Mouse (Mus musculus) spleen, adult 18-20 months (tissue): ENCODE measurements around the gene Cyp27b1.
A peak's percentile ranks its signal among the peaks of the same experiment; 100 is the strongest.

Source experiments
- DNase-seq, 2 experiments: peaks; one replicate each; pipeline ENCODE4 v3.0.0; 2022; ENCODE audit warnings: mixed read lengths in 2 of 2

Cyp27b1 gene

GRCm38 (mm10) chr10:127047954-127048353 lies at the start of gene Cyp27b1:
Gene Cyp27b1, plus strand, starts transcription at chr10:127048250.
- no peak for DNase-seq

- no peak for DNase-seq
These were observed 47.5 kb upstream of the Cyp27b1 start, which contains the start of gene Avil for GRCm38 (mm10) chr10:127000529-127000928. Gene Avil, plus strand, starts transcription at chr10:127000709.

- no peak for DNase-seq
These were observed 46.8 kb upstream of the Cyp27b1 start for GRCm38 (mm10) chr10:127001297-127001696.

GRCm38 (mm10) chr10:127002056-127002455 lies 46.0 kb upstream of the Cyp27b1 start:
- DNase-seq: no peak

GRCm38 (mm10) chr10:127002765-127003164 lies 45.3 kb upstream of the Cyp27b1 start:
- no peak for DNase-seq

- DNase-seq: no peak
These were observed 44.7 kb upstream of the Cyp27b1 start for GRCm38 (mm10) chr10:127003334-127003733.

GRCm38 (mm10) chr10:127003806-127004205 lies 44.2 kb upstream of the Cyp27b1 start:
- DNase-seq: no peak

- no peak for DNase-seq
These were observed 31.6 kb upstream of the Cyp27b1 start for GRCm38 (mm10) chr10:127016488-127016887.

- no peak for DNase-seq
These were observed 31.0 kb upstream of the Cyp27b1 start for GRCm38 (mm10) chr10:127017071-127017470.

- no peak for DNase-seq
These were observed 29.6 kb upstream of the Cyp27b1 start for GRCm38 (mm10) chr10:127018422-127018821.

GRCm38 (mm10) chr10:127030336-127031296 lies 17.4 kb upstream of the Cyp27b1 start, which contains the start of gene Tsfm:
Gene Tsfm, minus strand, starts transcription at chr10:127030840.
- DNase-seq: peak; percentile 83 to 94

GRCm38 (mm10) chr10:127033301-127033741 lies 14.7 kb upstream of the Cyp27b1 start:
- no peak for DNase-seq

GRCm38 (mm10) chr10:127036273-127036672 lies 11.8 kb upstream of the Cyp27b1 start:
- DNase-seq: no peak

- no peak for DNase-seq
These were observed 10.4 kb upstream of the Cyp27b1 start for GRCm38 (mm10) chr10:127037641-127038040.

GRCm38 (mm10) chr10:127040569-127041214 lies 7.4 kb upstream of the Cyp27b1 start:
- no peak for DNase-seq

- DNase-seq: no peak
These were observed 6.7 kb upstream of the Cyp27b1 start, which contains the start of the genes Mettl1 and Eef1akmt3 for GRCm38 (mm10) chr10:127041274-127041766. Gene Mettl1, plus strand, starts transcription at chr10:127041414. Gene Eef1akmt3, minus strand, starts transcription at chr10:127041513.

GRCm38 (mm10) chr10:127041774-127042338 lies 6.2 kb upstream of the Cyp27b1 start:
- peak; percentile 71 to 82 for DNase-seq

GRCm38 (mm10) chr10:127042468-127043115 lies 5.5 kb upstream of the Cyp27b1 start:
- DNase-seq: no peak

GRCm38 (mm10) chr10:127043187-127043586 lies 4.9 kb upstream of the Cyp27b1 start:
- no peak for DNase-seq

- DNase-seq: no peak
These were observed 751 bp downstream of the Cyp27b1 start for GRCm38 (mm10) chr10:127048608-127049394.

GRCm38 (mm10) chr10:127049395-127050118 lies 1.5 kb downstream of the Cyp27b1 start:
- DNase-seq: no peak
